In the genomic region with DNA sequence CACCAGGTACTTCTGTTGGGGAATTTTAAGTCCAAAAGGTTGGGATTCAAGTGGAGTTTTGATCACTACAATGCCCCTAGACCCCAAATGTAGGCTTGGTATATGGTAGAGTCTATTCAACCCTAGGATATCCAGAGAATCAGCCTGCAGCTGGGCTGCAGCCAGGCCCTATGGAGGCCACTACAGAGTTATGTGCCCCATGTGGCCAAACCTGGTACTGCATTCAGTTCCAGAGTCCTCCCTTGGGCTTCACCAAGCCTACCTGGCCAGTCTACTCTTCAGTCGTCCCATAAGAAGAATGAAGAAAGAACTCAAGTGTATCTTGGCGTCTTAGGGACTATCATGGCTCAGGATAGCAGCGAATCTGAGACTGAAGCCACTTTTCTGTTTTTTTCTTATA, we compare ENCODE assay signal across 8 mouse cellular contexts. TPM values are rescaled to one million over a fixed set of nuclear protein-coding genes. Genes with fewer than 3 reads are reported as not detected.
DNase-seq lines count a peak whose midpoint lies in the region; ATAC-seq and TF ChIP-seq lines count a peak whose summit lies in the region.

No protein-coding gene starts in this region.

- no peak overlapping the region for H3K4me3 ChIP-seq in intestine, embryonic 14.5 days (ENCODE audit: low read depth, low read length)
- no peak overlapping the region for H3K4me3 ChIP-seq in intestine, embryonic 15.5 days (replicated peaks)
- H3K4me3 ChIP-seq in limb, embryonic 14.5 days (replicated peaks; ENCODE audit: low read length): no peak overlapping the region

- 0 out of 2 replicates have a peak, but pooled peaks cover 4% of the 10 kb centered on the region for H3K9me3 ChIP-seq in intestine, embryonic 14.5 days (ENCODE audit: control insufficient read depth, low read length)
- no peaks in the 10 kb centered on the region for H3K9me3 ChIP-seq in intestine, embryonic 15.5 days
- H3K9me3 ChIP-seq in limb, embryonic 14.5 days (ENCODE audit: control insufficient read depth, low read length): no peaks in the 10 kb centered on the region

- no peak overlapping the region for H3K9ac ChIP-seq in intestine, embryonic 14.5 days (ENCODE audit: low read length)
- no peak overlapping the region for H3K9ac ChIP-seq in intestine, embryonic 15.5 days
- H3K9ac ChIP-seq in limb, embryonic 14.5 days (ENCODE audit: low read depth, low read length, severe bottlenecking): no peak overlapping the region

- WGBS in intestine, embryonic 14.5 days: 49% methylated on average over 3 of the region's 3 CpGs
- WGBS in intestine, embryonic 15.5 days: 49% methylated on average over 3 of the region's 3 CpGs
- 35% methylated on average over 3 of the region's 3 CpGs for WGBS in limb, embryonic 14.5 days

- peak; percentile 84 for DNase-seq in intestine, embryonic 14.5 days (ENCODE audit: low spot score)
- DNase-seq in brain, adult 2 months (ENCODE audit: low read depth, low spot score): peak; percentile 73
- DNase-seq in forelimb bud, embryonic 11.5 days (ENCODE audit: low read depth, low spot score): peak; percentile 62
- DNase-seq in kidney, adult 8-10 months: peak; percentile 47 to 84
- DNase-seq in limb, embryonic 14.5 days (ENCODE audit: low spot score): peak; percentile 56
- DNase-seq in ovary, postnatal 36 days (ENCODE audit: low spot score): peak; percentile 62
- DNase-seq in thymus, postnatal 0 days (ENCODE audit: low spot score): peak; percentile 73

- H3K27me3 ChIP-seq in intestine, embryonic 14.5 days (replicated peaks; ENCODE audit: control insufficient read depth, insufficient read depth, low read length): no peaks in the 10 kb centered on the region
- H3K27me3 ChIP-seq in intestine, embryonic 15.5 days (replicated peaks): no peaks in the 10 kb centered on the region
- no peaks in the 10 kb centered on the region for H3K27me3 ChIP-seq in limb, embryonic 14.5 days (ENCODE audit: control insufficient read depth, insufficient read depth, low read length)

- H3K4me1 ChIP-seq in intestine, embryonic 14.5 days (replicated peaks; ENCODE audit: control insufficient read depth, insufficient read depth, low read length): no peaks in the 10 kb centered on the region
- no peaks in the 10 kb centered on the region for H3K4me1 ChIP-seq in intestine, embryonic 15.5 days (replicated peaks)
- no peaks in the 10 kb centered on the region for H3K4me1 ChIP-seq in limb, embryonic 14.5 days (ENCODE audit: control insufficient read depth, insufficient read depth, low read length)

- H3K36me3 ChIP-seq in intestine, embryonic 14.5 days (ENCODE audit: control insufficient read depth, insufficient read depth, low read length): no peaks in the 10 kb centered on the region
- no peaks in the 10 kb centered on the region for H3K36me3 ChIP-seq in intestine, embryonic 15.5 days
- no peaks in the 10 kb centered on the region for H3K36me3 ChIP-seq in limb, embryonic 14.5 days (ENCODE audit: control insufficient read depth, insufficient read depth, low read length)

- no peak overlapping the region for H3K4me2 ChIP-seq in intestine, embryonic 14.5 days (ENCODE audit: low read length)
- H3K4me2 ChIP-seq in intestine, embryonic 15.5 days (replicated peaks): no peak overlapping the region
- H3K4me2 ChIP-seq in limb, embryonic 14.5 days (replicated peaks; ENCODE audit: low read depth, low read length, severe bottlenecking): no peak overlapping the region

- ATAC-seq in intestine, embryonic 14.5 days (replicated peaks; ENCODE audit: low FRiP score, low TSS enrichment, low read depth): no peak
- no peak for ATAC-seq in intestine, embryonic 15.5 days
- no peak for ATAC-seq in limb, embryonic 14.5 days (ENCODE audit: low FRiP score, low read depth)

- no peak overlapping the region for H3K27ac ChIP-seq in intestine, embryonic 14.5 days (ENCODE audit: low read depth)
- no peak overlapping the region for H3K27ac ChIP-seq in intestine, embryonic 15.5 days
- H3K27ac ChIP-seq in limb, embryonic 14.5 days (replicated peaks; ENCODE audit: low read depth, low read length): no peak overlapping the region

- no peak for TF ChIP-seq POLR2A in limb, embryonic 14.5 days (IDR thresholded peaks at IDR 0.05; ENCODE audit: borderline replicate concordance, extremely low read depth, insufficient read depth, insufficient read length)

RNA-seq across cellular contexts. Expression of a gene that starts 10.8 kb away (rescaled TPM):
- polyA plus RNA-seq in intestine, embryonic 14.5 days (2014; fragmentation: Nextera tagmentation; extraction: Ambion mirVana): not detected in 2 replicates
- not detected in 2 replicates for polyA plus RNA-seq in intestine, embryonic 15.5 days (2015; fragmentation: Nextera tagmentation; extraction: Ambion mirVana)
- polyA plus RNA-seq in limb, embryonic 14.5 days (2012; rRNA removed): not detected in 2 replicates
- not detected in 2 replicates for polyA plus RNA-seq in limb, embryonic 14.5 days (2014; fragmentation: Nextera tagmentation; extraction: Ambion mirVana)
- 21.7 and 24.2 TPM in 2 replicates for polyA plus RNA-seq in thymus, postnatal 0 days (2015; fragmentation: Nextera tagmentation; extraction: Ambion mirVana)

Comparison
In these comparisons a context has a peak if more than half of its experiments do, and no peak if none do; other contexts are left out.
1. RNA of a gene that starts 10.8 kb away (polyA plus RNA-seq): 21.7 to 24.2 TPM in thymus, postnatal 0 days; not detected in limb, embryonic 14.5 days, not detected in intestine, embryonic 15.5 days and not detected in intestine, embryonic 14.5 days; every median in the first group is over 10 times any median in the second.
2. Peak in every context shown above with its lines, with median percentiles within 50 percentile points of each other: DNase-seq.